Mouse (Mus musculus) layer of hippocampus, postnatal 36 days (tissue): ENCODE data around the gene Zyx. TPM values are rescaled to one million over a fixed set of nuclear protein-coding genes. Genes with fewer than 3 reads are reported as not detected.

ENCODE experiments used
- DNase-seq, 2 experiments: peaks; one replicate each; pipeline ENCODE4 v3.0.0; 2022
- total RNA-seq, 2 experiments: library from RNA; stranded (reverse); gene quantifications; 2 replicates each; pipeline ENCODE4 v1.2.3; 2021

Zyx gene
- total RNA-seq, 2 experiments from 2014 or later, result 42.8 to 45.0 TPM

GRCm38 (mm10) chr6:42370630-42371363 is 21.4 kb downstream of the Zyx start:
- DNase-seq, result no peak

DNA sequence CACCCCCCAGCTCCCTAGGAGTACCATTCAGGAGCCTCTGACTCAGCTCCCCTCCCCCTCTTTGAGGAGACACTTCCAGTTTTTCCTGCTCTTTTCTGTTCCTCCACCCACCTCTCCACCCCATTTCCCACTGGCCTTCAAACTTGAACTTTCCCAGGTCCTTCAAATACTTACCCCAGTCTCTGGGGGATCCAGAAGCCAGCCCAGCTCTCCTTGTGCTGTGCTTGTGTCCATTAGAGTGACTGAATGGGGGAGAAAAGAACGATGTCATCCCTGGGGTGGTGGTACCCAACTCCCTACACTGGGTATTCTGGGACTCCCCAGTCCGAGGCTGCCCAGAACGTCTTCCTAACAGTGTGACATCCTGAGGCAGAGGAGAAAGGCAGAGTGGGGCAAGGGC is 22.6 kb downstream of the Zyx start:
- no peak for DNase-seq

DNA sequence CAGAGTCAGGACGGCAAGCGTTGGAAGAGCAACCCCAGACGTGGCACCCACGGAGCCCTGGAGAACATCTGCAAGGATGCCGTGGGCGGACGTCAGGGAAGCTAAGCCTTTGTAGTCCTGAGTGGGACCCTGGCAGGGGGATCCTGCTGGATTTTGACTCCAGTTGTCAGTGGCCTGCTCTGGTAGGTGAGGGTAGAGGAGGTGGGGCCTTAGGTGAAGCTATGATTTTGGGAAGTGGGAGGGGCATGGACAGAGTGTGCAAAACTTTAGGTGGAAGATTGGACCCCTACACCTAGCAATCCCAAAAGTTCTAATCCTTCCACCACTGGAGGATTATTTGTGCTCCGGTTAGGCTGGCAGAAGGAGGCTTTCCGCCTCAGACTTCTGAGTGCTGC is 23.0 kb downstream of the Zyx start:
- DNase-seq, result no peak

DNA sequence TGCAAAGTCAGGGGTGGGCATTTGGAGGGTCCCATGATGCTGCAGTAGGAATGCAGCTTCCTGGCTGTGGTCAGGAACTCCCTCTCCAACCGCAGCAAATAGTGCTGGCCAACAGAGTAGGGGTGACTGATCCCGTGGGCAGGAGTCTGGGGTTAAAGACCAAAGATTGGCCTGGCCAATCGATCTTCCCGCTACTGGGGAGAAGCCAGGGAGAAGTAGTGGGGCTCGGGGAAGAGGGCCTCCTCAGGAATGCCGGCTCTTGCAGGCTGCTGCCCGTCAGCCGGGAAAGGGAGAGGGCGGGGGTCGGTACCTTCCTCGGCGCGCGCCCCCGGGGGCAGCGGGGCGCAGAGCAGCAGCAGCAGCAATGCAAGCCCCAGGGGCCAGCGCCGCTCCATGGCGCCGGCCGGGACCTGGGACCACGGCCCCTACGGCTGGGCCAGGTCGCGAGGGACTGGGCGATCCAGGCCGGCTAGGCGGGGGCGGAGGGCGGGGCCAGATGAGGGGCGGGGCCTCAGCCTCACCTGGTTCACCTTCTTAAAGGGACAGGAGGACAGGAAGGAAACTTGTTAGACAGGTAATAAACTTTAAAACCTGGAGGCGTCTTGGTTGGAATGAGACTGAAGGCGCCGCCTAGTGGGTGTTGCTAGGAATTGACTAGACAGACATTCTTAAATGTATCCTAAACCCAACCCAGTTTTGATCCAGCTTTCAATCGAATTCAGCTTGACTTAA is 23.6 kb downstream of the Zyx start, which contains the start of gene Epha1:
Gene Epha1, minus strand, starts transcription at position 453 of the 732 bp plus-strand sequence.
- no peak for DNase-seq

DNA sequence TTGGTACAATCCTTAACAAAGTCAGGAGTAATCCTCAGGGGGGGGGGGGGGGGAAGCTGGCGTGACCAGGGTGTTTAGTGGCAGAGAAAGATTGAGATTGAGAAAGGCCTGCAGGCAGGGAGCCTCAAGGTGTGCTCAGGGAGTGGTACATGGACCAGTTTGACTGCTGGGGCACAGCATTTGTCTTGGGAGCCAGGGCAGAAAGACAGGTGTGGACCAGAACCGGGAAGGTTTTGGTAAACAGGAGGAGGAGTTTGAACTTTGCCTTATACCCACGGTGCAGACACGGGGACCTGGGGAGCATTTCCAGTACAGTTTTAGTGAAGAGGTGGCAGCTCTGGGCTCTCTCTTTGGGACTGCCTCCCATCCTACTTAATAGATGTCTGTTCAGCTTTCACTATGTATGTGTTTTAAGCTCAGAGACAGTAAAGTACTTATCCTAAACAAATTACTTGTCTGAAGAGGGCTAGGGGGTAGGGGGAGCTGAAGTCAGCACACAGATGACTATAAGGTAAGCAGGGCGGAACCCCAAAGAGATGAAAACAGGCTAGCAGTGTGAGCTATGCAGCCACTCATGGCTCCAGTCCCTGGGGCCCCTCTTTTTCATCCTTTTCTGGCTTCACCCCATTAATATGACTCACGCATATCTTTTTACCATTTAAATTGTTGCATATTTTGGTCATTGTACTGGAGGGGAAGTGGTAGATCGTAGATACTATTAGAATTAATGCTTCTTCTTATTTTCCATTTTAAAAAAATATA is 24.4 kb downstream of the Zyx start:
- no peak for DNase-seq

GRCm38 (mm10) chr6:42374701-42375100 is 25.3 kb downstream of the Zyx start:
- no peak for DNase-seq

DNA sequence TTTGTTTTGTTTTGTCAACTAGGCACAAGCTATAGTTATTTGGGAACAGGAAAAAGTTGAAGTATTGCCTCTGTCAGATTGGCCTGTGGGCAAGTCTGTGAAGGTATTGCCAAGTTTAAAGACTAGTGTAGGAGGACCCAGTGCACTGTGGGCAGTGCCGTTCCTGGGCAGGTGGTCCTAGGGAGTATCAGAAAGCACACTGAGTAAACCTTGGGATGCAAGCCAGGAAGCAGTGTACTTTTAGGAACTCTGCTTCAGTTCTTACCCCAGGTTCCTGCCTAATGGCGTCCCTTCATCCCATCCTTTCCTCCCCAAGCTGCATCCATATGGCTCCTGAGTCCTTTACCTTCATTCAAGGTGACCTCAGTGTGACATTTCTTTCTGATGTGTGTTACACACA is 25.7 kb downstream of the Zyx start:
- DNase-seq, result no peak

- DNase-seq, result no peak
Measured at GRCm38 (mm10) chr6:42376016-42376415, 26.6 kb downstream of the Zyx start.

DNA sequence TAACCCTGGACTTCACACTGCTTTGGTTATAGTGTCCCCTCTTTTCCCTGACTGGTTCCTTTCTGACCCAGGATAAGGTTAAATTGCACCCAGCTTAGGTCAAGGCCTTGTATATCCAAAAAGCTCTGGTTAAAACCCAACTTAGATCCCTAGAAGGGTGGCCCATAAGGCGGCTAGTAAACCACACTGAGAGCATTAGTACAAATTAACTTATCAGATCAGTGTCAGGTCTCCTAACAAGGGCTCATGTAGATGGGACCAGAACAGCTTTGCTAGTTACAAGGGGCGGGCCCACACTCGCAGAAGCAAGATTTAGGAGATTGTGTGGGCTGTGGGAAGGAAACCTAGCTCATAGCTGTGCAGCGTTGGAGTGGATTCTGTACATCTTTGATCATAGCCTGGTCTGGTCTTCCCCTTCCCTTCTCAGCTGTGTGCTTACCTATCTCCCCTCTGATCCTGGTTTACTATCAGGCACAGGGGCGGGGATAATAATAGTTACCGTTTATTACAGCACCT is 27.1 kb downstream of the Zyx start:
- no peak for DNase-seq

- DNase-seq, result no peak
Measured at GRCm38 (mm10) chr6:42377280-42377679, 27.9 kb downstream of the Zyx start.

- DNase-seq, result no peak
Measured at GRCm38 (mm10) chr6:42379551-42379950, 30.1 kb downstream of the Zyx start.

GRCm38 (mm10) chr6:42380416-42381144 is 31.1 kb downstream of the Zyx start:
- no peak for DNase-seq

DNA sequence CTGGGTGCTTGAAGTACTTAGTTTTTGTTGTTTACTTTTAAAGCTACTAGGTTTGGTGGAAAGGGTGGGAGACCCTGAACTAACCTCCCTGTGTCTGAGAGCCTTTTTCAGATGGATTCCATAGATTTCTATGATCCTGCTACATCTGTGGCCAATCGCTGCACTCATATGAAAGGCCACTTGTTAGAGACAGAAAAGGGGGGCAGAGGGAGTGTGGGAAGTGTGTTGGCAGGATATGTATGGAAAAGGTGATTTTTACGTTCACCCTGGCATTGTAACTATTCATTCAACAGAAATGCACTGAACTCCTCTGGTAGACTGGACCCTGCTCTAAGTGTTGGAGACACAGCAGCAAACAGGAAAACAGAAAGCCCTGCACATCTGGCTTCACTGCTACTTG is 31.8 kb downstream of the Zyx start:
- DNase-seq, result no peak

- DNase-seq, result no peak
Measured at GRCm38 (mm10) chr6:42381916-42382381, 32.5 kb downstream of the Zyx start.

GRCm38 (mm10) chr6:42383360-42383759 is 33.9 kb downstream of the Zyx start:
- no peak for DNase-seq

- no peak for DNase-seq
Measured at GRCm38 (mm10) chr6:42385635-42386034, 36.2 kb downstream of the Zyx start.

DNA sequence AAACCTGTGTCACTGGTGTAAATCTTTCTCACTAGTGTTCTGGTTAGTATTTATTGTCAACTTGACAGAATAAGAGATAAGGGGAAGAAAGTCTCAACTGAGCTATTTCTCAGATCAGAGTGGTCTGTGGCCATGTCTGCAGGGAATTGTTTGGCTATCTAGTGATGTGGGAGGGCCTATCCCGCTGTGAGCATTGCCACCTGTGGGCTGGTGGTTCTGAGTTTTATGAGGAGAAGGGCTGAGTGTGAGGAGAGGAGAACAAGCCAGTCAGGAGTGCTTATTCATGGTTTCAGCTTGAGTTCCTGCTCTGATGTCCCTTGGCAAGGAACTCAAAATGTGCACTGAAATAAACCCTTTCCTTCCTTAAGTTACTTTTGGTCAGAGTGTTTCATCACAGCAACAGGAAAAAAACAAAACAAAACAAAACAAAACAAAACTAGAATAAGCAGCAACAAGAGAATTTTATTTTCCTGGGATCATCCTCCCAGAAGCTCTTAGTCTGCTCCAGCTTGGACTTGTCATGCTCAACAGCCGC is 42.4 kb downstream of the Zyx start:
- DNase-seq, result no peak

DNA sequence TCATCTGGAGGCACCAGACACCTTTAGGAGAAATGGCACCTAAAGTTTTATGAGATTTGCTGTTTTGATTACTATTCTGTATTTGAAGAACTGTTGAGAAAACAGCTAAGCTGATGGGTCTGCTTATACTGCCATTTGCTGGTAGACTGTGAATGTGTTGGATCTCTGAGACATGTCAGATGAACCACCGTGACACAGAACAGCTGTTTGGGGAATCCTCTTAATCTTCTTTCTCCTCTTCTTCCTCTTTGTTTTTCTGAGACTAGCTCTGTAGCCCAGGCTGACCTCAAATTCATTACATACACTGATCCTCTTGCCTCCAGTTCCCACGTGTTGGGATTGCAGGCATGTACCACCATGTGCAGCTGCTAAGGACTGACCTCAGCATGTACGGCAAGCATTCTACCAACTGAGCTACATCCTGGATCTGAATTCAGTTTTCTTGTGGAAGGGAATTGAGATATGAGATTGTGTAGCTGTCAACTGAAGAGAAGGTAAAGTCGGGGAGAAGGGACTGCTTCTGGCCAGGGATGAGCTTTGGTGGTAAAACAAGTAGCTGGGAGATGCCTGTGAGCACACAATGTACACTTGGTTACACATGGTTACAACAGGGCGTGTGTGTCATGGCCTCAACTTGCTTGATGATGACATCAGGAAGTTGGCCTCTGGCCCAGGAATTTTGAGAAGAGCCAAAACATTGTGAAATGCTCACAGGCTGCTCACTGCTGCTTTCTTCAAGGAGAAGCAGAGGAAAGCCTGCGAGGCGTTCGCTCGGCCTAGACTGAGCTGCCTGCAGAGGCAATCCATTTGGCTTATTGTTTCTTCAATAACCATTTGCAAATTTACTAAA is 46.8 kb downstream of the Zyx start:
- DNase-seq, result peak in 1 of 2 experiments; percentile 19

DNA sequence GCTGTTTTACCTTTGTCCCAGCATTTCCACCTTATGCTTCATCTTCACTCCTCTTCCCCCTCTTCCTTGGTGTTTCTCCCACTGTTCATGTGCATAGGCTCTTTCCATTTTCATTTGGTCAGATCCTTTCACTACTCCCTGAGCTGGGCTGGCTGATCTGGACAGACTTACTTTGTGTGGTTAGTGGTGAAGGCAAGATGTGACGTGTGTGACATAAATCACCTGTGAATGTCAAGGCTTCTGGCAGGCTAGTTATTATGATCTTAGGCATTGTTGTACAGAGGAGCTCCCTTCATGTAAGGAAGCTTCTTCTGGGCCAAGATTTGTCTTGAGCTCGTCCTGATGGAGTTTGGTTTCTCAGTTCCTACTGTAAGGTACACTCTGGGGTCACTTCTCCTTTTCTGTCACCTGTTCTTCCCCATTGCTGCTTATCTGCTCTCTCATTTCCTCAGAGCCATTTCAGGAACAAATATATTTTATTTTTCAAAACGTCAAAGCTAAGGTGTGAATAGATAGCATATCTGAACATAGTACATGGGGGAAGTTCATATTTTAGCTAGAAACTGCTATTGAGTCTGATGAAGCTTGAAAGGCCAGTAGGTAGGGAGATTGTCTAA is 47.7 kb downstream of the Zyx start:
- no peak for DNase-seq

GRCm38 (mm10) chr6:42398285-42398684 is 48.9 kb downstream of the Zyx start:
- DNase-seq, result no peak
